Mouse (Mus musculus) splenic B cell, adult 2 months (primary cell): ENCODE measurements around the gene Card10.

Experiments used
- DNase-seq: peaks from one replicate; pipeline ENCODE4 v3.0.0-alpha.2; 2011; ENCODE audit warnings: low read depth, low spot score
- H3K27me3 ChIP-seq: 2 replicates; pipeline ENCODE4 v1.6.1; 2012; ENCODE audit warnings: mild to moderate bottlenecking, low read length, moderate library complexity, mixed read lengths; ENCODE audit not compliant: control insufficient read depth, poor library complexity, insufficient read depth, severe bottlenecking
- H3K36me3 ChIP-seq: 2 replicates; pipeline ENCODE4 v1.6.1; 2012; ENCODE audit warnings: mild to moderate bottlenecking, low read length, moderate library complexity, mixed read lengths; ENCODE audit not compliant: control insufficient read depth, poor library complexity, insufficient read depth, severe bottlenecking

Gene Card10

GRCm38 (mm10) chr15:78799029-78799428 is 3.8 kb downstream of the Card10 start:
- no peak for DNase-seq
- no peaks in the 10 kb centered on the region for H3K27me3 ChIP-seq
- H3K36me3 ChIP-seq = no peaks in the 10 kb centered on the region

DNA sequence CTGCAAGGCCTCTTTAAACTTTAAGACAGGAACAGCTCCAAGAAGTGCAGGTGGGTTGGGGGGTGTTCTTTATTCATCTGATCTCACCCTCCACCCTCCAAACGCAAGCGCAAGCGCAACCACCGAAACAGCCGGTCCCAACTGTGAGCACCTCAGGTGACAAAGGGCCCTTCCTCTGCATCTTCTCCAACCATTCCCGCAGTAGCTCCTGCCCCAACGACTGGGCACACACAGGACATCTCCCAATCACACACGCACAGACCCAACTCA is 5.8 kb downstream of the Card10 start:
- Histone ChIP-seq H3K27me3 (no peaks in the 10 kb centered on the region), H3K36me3 (no peaks in the 10 kb centered on the region)
- no peak for DNase-seq

DNA sequence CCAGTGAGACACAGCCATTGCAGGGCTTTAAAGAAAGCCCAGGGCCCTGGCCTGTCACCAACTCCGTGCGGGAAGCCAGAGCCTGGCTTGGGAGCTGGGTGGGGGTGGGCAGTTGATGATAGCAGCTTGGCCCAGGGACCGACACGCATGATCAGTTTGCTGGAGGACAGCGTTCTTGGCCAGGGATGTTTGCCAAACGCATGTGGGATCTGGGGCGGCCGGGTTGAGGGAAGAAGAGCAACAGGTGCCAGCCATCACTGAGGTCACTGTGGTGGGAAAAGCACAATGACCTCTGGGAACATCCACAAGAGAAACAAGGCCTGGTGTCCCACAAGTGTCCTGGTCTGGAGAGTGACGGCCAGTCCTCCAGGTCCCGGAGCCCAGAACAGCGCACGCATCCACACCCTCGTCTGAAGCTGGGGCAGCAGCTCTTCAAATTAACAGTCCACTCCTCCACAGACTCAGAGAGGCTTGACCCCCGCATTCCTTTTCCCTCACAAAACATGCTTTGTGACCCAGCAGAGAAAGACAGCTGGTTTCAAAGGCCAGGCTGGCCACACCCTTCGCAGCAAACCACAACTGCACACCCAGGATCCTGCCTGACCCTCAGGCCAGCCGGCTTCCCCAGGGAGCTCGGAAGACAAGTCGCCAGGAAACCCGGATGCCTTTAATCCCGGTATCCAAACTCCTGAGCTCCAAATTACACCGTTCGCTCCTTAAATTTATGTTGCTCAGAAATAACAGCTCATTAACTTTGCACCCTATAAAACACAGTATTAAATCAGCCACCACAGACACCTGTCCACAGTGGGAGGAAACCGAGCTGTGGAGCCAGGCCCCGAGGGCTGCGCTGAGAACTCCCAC is 6.4 kb downstream of the Card10 start:
- no peaks in the 10 kb centered on the region for H3K27me3 ChIP-seq
- H3K36me3 ChIP-seq = no peaks in the 10 kb centered on the region
- no peak for DNase-seq

GRCm38 (mm10) chr15:78790990-78791389 is 11.9 kb downstream of the Card10 start:
- no peak for DNase-seq
- Histone ChIP-seq H3K27me3 (no peaks in the 10 kb centered on the region), H3K36me3 (no peaks in the 10 kb centered on the region)

DNA sequence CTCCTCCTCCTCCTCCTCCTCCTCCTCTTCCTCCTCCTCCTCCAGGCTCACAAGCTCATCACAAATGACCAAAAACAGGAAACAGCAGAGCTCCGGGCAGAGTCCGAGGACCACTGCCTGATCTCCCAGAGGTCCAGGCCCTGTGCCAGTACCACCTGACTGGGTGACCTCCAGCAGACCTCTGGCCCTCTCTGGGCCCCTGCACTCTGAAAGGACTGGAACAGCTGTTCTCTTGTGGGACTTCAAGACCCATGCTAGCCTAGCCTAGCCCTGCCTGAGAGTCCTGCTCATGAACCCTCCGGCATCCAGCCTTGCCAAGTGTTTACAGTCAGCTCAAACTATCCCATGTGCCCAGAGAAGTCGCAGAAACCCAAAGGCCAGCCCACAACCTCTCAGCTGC is 12.4 kb downstream of the Card10 start:
- H3K36me3 ChIP-seq = no peaks in the 10 kb centered on the region
- no peak for DNase-seq
- no peaks in the 10 kb centered on the region for H3K27me3 ChIP-seq

DNA sequence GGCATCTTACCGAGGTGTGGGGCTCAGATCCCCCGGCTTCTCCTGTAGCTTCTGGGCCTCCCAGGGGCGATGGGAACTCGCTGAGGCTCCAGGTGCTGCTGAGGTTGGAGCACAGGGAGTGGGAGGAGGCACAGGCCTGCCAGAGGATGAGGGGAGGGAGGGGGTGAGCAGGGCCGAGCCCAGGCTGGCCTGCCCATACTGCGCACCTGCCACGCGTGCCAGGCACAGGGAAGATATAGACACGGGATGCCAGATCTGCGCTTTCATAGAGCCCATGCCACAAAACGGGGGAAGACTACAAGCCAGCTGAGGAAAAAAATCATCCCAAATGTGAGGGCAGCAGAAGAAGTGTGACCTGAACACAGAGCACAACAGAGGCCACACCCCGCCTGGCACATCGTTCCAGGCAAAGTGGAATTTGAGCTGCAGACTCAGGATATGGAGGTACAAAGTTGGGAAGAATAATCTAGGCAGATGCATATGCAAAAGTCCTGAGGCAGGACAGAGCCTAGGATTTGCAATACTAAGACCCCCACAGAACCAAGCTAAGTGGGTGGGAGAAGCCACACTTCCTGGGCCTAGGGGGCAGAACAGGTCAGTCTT is 13.0 kb downstream of the Card10 start:
- no peak for DNase-seq
- Histone ChIP-seq H3K27me3 (no peaks in the 10 kb centered on the region), H3K36me3 (no peaks in the 10 kb centered on the region)

GRCm38 (mm10) chr15:78788042-78788441 is 14.8 kb downstream of the Card10 start:
- Histone ChIP-seq H3K27me3 (no peaks in the 10 kb centered on the region), H3K36me3 (no peaks in the 10 kb centered on the region)
- no peak for DNase-seq

DNA sequence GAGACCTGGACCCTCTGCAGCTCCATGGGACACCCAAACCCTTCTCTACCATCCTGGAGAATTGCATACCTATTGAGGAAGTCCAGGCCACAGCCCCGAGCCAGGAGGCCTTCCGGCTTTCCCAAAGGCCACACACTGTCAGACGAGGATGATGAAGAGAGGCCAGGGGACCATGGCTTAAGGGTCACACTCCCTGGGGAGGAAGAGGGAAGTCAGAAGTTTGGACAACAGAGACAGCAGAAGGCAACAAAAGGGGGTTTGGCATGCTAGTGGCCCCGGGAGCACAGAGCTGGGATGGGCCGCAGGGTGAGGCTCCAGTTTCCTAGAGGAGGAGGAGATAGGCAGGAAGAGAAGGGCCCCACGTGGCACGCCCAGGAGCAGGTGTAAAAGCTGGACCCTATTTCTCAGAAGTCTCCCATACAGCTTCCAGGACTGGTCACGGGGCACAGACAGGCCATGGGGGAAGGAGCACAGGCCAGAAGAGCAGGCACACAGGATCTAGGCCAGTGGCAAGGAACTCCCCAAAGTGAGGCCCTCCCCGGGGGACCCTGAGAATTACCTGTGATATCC is 15.5 kb downstream of the Card10 start:
- Histone ChIP-seq H3K36me3 (no peaks in the 10 kb centered on the region), H3K27me3 (no peaks in the 10 kb centered on the region)
- DNase-seq = no peak

GRCm38 (mm10) chr15:78786411-78786818 is 16.4 kb downstream of the Card10 start:
- H3K27me3 ChIP-seq = no peaks in the 10 kb centered on the region
- no peak for DNase-seq
- no peaks in the 10 kb centered on the region for H3K36me3 ChIP-seq

- no peak for DNase-seq
- Histone ChIP-seq H3K27me3 (no peaks in the 10 kb centered on the region), H3K36me3 (no peaks in the 10 kb centered on the region)
Observed at GRCm38 (mm10) chr15:78785961-78786360, 16.9 kb downstream of the Card10 start.

DNA sequence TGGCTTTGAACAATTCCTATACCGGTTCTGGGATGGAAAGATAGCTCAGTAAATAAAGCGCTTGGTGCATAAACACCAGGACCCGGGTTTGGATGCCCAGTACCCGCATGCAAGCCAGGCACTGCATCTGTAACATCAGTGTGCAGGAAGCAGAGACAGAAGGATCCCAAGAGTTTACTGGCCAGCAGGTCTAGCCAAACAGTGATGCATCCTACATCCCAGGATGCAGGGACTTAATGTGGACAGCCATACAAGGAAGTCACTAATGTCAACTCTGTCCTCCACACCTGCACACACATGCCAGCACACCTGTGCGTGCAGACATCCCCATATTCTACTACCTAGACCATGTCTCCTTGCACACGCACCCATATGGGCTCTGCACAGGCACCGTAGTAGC is 17.6 kb downstream of the Card10 start:
- Histone ChIP-seq H3K36me3 (no peaks in the 10 kb centered on the region), H3K27me3 (no peaks in the 10 kb centered on the region)
- no peak for DNase-seq

GRCm38 (mm10) chr15:78784520-78784919 is 18.3 kb downstream of the Card10 start:
- no peaks in the 10 kb centered on the region for H3K27me3 ChIP-seq
- DNase-seq = no peak
- no peaks in the 10 kb centered on the region for H3K36me3 ChIP-seq

DNA sequence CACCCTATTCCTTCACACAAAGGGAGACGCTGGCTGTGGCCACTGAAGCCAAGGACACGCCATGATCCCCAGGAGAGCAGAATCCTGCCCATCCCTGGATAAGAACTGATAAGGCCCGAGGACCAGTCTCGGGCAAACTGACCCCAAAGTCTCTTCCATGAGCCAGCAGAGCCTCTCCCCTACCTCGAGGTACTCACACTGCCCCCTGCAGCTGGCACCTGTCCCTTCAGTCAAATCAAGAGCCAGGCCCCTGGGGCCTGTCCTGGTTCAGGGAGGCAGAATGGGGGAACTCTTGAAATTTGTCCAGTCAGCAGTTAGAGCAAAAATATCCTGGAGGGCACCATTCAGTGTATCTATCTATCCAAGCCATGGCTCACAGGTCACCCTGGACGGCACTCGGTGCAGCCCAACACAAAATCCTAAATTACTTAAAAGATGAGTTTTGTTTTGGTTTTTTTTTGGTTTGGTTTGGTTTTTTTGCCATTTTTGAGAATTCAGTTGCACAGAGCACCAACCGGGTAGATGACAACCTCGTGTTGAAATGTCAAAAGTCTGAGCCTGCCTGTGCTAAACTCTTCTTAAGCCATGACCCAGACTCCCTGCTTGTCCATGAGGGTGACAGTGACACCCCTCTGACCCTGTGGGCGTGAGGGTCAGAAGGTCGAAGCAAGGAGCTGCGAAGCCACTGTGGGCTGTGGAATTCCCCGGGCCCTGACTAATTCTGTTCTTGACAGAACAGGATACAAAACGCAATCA is 20.3 kb downstream of the Card10 start:
- no peak for DNase-seq
- no peaks in the 10 kb centered on the region for H3K27me3 ChIP-seq
- H3K36me3 ChIP-seq = no peaks in the 10 kb centered on the region

- H3K36me3 ChIP-seq = no peaks in the 10 kb centered on the region
- H3K27me3 ChIP-seq = no peaks in the 10 kb centered on the region
- DNase-seq = no peak
Observed at GRCm38 (mm10) chr15:78780908-78781307, 21.9 kb downstream of the Card10 start.

- no peak for DNase-seq
- Histone ChIP-seq H3K36me3 (no peaks in the 10 kb centered on the region), H3K27me3 (no peaks in the 10 kb centered on the region)
Observed at GRCm38 (mm10) chr15:78780359-78780758, 22.5 kb downstream of the Card10 start.
